Mouse (Mus musculus): ENCODE results near the gene Fam107a. TPM values are rescaled to one million over a fixed set of nuclear protein-coding genes. Genes with fewer than 3 reads are reported as not detected.
"Not testable (repeated sequence)": the region's sequence is repeated elsewhere in the genome, so short reads cannot be mapped to it uniquely, and the experiment has no call there.

Gene Fam107a
- polyA plus RNA-seq, 1 experiment from 2014 or later = 0.89 TPM

DNA sequence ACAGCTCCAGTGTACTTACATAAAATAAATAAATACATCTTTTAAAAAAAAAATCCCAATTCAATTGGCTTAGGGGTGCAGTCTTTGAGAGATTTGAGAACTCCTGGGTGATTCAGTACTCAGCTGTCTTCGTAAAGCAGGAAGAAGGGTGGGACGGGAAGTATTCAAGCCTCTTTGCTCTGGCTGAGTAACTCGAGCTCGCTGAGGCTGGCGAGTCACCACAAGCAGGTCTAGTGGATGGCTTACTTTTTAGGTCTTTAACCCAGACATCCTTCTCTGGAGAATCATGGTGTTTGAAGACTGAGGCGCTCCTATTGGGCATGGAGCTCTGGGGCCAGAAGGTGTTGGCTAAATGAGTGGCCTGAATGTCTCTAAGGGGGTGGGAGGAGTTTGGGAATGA, 10.9 kb downstream of the Fam107a start:
- Histone ChIP-seq H3K27ac (ENCODE audit: low read depth, low read length) (no peak overlapping the region), H3K9ac (ENCODE audit: low read depth, low read length) (no peak overlapping the region), H3K36me3 (ENCODE audit: control insufficient read depth, insufficient read depth, low read length) (no peaks in the 10 kb centered on the region), H3K4me1 (ENCODE audit: control insufficient read depth, insufficient read depth, low read depth, low read length) (no peaks in the 10 kb centered on the region; the same call in 1 of the 2 replicates), H3K4me3 (ENCODE audit: low read length) (no peak overlapping the region), H3K27me3 (replicated peaks; ENCODE audit: control insufficient read depth, insufficient read depth, low read length) (no peaks in the 10 kb centered on the region), H3K4me2 (ENCODE audit: low read length) (no peak overlapping the region), H3K9me3 (ENCODE audit: control insufficient read depth, low read length) (no peaks in the 10 kb centered on the region)
- ATAC-seq = no peak
- 87% methylated on average over 6 of the region's 6 CpGs for WGBS

DNA sequence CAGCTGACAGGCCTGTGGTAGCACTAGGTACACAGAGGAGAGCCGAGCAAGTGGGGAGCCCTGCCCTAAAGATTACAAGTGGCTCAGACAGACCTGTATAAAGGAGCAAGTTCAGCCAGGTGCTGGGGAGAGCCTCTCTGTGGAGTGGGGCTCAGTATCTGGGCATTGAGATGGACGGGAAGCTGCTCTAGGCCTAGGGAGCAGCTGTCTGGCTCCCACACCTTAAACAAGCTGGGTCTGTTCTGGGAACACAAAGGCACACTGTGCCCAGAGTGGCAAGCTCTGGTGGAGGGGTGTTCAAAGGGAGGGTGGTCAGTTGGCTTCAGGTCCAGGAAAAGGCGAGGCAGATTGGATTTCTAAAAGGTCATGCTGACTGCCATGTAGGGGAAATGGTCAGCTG, 12.8 kb downstream of the Fam107a start:
- Histone ChIP-seq H3K4me1 (ENCODE audit: control insufficient read depth, insufficient read depth, low read depth, low read length) (no peaks in the 10 kb centered on the region; the same call in 1 of the 2 replicates), H3K27ac (ENCODE audit: low read depth, low read length) (no peak overlapping the region), H3K36me3 (ENCODE audit: control insufficient read depth, insufficient read depth, low read length) (no peaks in the 10 kb centered on the region), H3K9ac (ENCODE audit: low read depth, low read length) (no peak overlapping the region), H3K4me3 (ENCODE audit: low read length) (no peak overlapping the region), H3K4me2 (ENCODE audit: low read length) (no peak overlapping the region), H3K27me3 (replicated peaks; ENCODE audit: control insufficient read depth, insufficient read depth, low read length) (no peaks in the 10 kb centered on the region), H3K9me3 (ENCODE audit: control insufficient read depth, low read length) (no peaks in the 10 kb centered on the region)
- ATAC-seq = no peak
- 66% methylated on average over 3 of the region's 3 CpGs for WGBS

DNA sequence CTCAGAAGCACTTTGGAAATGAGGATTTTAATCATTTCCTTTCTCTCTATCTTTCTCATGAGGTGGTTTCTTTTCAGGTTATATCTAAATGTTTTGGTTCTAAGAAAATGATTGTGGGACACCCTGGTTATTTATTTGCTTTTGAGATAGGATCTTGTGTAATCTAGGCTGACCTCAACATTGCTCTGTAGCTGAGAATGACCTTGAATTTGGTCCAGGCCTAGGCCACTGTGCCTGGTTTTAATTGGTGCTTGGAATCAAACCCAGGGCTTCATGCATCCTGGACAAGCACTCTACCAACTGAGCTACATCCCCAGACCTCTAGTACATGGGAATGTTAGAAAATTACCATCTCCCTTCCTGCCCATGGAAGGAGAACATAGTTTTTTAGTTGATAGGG, 13.7 kb downstream of the Fam107a start:
- Histone ChIP-seq H3K4me1 (ENCODE audit: control insufficient read depth, insufficient read depth, low read depth, low read length) (no peaks in the 10 kb centered on the region), H3K9ac (ENCODE audit: low read depth, low read length) (no peak overlapping the region), H3K27me3 (replicated peaks; ENCODE audit: control insufficient read depth, insufficient read depth, low read length) (no peaks in the 10 kb centered on the region), H3K27ac (ENCODE audit: low read depth, low read length) (no peak overlapping the region), H3K9me3 (ENCODE audit: control insufficient read depth, low read length) (no peaks in the 10 kb centered on the region), H3K4me3 (ENCODE audit: low read length) (no peak overlapping the region), H3K4me2 (ENCODE audit: low read length) (no peak overlapping the region), H3K36me3 (ENCODE audit: control insufficient read depth, insufficient read depth, low read length) (no peaks in the 10 kb centered on the region)
- ATAC-seq = no peak

DNA sequence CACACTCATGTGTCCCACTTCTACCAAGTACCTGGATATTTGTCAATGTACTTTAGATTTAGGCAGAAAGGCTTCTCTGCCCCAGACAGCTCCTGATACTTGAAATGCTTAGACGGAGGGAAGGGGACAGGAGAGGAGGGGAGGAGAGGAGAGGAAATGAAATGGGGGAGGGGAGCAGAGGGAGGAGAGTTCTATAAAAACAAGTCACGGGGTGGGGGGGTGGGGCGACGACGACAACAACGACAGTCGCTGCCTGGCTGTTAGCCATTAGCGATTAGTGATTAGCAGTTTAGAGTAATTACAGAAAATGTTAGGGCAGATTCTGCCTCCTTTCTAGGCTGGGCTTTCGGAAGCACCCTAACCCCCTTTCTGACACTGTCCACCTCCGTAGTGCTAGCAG, 15.1 kb downstream of the Fam107a start:
- Histone ChIP-seq H3K9ac (ENCODE audit: low read depth, low read length) (no peak overlapping the region), H3K36me3 (ENCODE audit: control insufficient read depth, insufficient read depth, low read length) (no peaks in the 10 kb centered on the region), H3K27ac (ENCODE audit: low read depth, low read length) (no peak overlapping the region), H3K4me1 (ENCODE audit: control insufficient read depth, insufficient read depth, low read depth, low read length) (no peaks in the 10 kb centered on the region), H3K27me3 (replicated peaks; ENCODE audit: control insufficient read depth, insufficient read depth, low read length) (no peaks in the 10 kb centered on the region; the same call in 1 of the 2 replicates), H3K4me2 (ENCODE audit: low read length) (no peak overlapping the region), H3K9me3 (ENCODE audit: control insufficient read depth, low read length) (no peaks in the 10 kb centered on the region), H3K4me3 (ENCODE audit: low read length) (no peak overlapping the region)
- ATAC-seq = no peak
- WGBS = 23% methylated on average over 10 of the region's 10 CpGs

DNA sequence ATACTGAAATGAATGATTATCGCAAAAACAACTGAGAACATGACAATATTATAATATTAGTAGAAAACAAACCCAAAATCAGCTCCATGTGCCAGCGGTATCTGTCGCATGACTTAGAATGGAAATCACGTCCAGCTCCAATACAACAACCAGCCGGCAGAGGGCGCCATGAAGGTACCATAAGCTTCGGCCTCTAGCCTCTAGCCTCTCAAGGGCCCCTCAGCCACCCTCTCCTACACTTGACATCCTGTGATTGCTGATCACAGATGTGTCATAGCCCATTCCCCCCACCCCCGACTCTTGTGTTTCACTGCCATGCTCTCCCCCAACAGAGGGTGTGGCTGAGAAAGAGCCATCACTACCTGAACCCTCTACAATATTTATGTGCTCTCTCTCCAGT, 17.5 kb downstream of the Fam107a start:
- H3K9me3 ChIP-seq (ENCODE audit: control insufficient read depth, low read length) = no peaks in the 10 kb centered on the region
- ATAC-seq = no peak
- no peaks in the 10 kb centered on the region for H3K36me3 ChIP-seq (ENCODE audit: control insufficient read depth, insufficient read depth, low read length)
- H3K9ac ChIP-seq (ENCODE audit: low read depth, low read length) = no peak overlapping the region
- H3K4me3 ChIP-seq (ENCODE audit: low read length) = no peak overlapping the region
- no peak overlapping the region for H3K4me2 ChIP-seq (ENCODE audit: low read length)
- H3K4me1 ChIP-seq (ENCODE audit: control insufficient read depth, insufficient read depth, low read depth, low read length) = no peaks in the 10 kb centered on the region
- H3K27me3 ChIP-seq (replicated peaks; ENCODE audit: control insufficient read depth, insufficient read depth, low read length) = no peaks in the 10 kb centered on the region; the same call in 1 of the 2 replicates
- 31% methylated on average over 8 of the region's 8 CpGs for WGBS
- H3K27ac ChIP-seq (ENCODE audit: low read depth, low read length) = no peak overlapping the region

DNA sequence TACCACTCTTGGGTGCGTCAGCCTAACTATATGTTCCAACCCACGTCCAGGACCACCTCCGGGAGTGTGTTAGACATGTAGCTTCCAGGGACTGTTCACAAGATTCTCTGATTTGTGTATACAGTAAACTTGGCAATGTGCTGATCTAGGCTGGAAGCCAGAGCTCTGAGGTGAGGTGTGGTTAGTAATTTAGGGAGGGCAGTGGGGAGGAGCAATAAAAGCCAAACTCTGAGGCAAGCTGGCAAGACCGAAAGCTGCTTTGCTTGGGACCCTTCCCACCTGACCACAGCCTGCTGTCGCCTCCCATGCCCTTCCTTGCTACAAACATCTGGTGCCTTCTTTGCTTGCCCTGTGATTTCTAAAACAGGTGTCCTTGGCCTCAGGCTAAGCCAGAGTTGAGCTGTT, 19.9 kb downstream of the Fam107a start:
- no peaks in the 10 kb centered on the region; the same call in 1 of the 2 replicates for H3K27me3 ChIP-seq (replicated peaks; ENCODE audit: control insufficient read depth, insufficient read depth, low read length)
- no peak for ATAC-seq
- no peaks in the 10 kb centered on the region for H3K36me3 ChIP-seq (ENCODE audit: control insufficient read depth, insufficient read depth, low read length)
- H3K4me3 ChIP-seq (ENCODE audit: low read length) = no peak overlapping the region
- H3K27ac ChIP-seq (ENCODE audit: low read depth, low read length) = no peak overlapping the region
- H3K4me1 ChIP-seq (ENCODE audit: control insufficient read depth, insufficient read depth, low read depth, low read length) = no peaks in the 10 kb centered on the region
- no peak overlapping the region for H3K9ac ChIP-seq (ENCODE audit: low read depth, low read length)
- 80% methylated on average over 5 of the region's 5 CpGs for WGBS
- H3K4me2 ChIP-seq (ENCODE audit: low read length) = no peak overlapping the region
- no peaks in the 10 kb centered on the region for H3K9me3 ChIP-seq (ENCODE audit: control insufficient read depth, low read length)

DNA sequence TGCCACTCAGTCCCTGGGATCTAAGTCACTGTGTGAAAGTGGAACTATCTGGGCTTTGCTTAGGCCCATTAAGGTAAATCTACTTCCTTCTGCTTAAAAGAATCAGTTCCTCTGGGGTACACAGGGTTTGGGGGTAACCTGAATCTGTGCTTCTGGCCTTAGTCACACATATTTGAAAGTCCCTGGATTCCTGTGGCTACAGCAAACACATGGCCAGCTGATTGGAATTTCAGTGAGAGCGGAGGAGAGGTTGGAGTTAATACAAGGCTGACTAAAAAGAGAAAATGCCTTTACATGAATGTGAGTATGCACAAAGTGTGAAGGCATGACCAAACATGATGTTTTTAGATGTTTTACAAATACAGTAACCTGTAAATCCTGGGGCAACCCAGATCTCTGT, 23.6 kb downstream of the Fam107a start:
- no peak overlapping the region for H3K4me2 ChIP-seq (ENCODE audit: low read length)
- no peaks in the 10 kb centered on the region for H3K36me3 ChIP-seq (ENCODE audit: control insufficient read depth, insufficient read depth, low read length)
- no peaks in the 10 kb centered on the region for H3K4me1 ChIP-seq (ENCODE audit: control insufficient read depth, insufficient read depth, low read depth, low read length)
- peaks cover 5% of the 10 kb centered on the region for H3K9me3 ChIP-seq (ENCODE audit: control insufficient read depth, low read length)
- no peak overlapping the region for H3K4me3 ChIP-seq (ENCODE audit: low read length)
- 97% methylated on average over 1 of the region's 1 CpGs for WGBS
- no peak overlapping the region for H3K27ac ChIP-seq (ENCODE audit: low read depth, low read length)
- no peaks in the 10 kb centered on the region; the same call in 1 of the 2 replicates for H3K27me3 ChIP-seq (replicated peaks; ENCODE audit: control insufficient read depth, insufficient read depth, low read length)
- ATAC-seq = no peak
- no peak overlapping the region for H3K9ac ChIP-seq (ENCODE audit: low read depth, low read length)

DNA sequence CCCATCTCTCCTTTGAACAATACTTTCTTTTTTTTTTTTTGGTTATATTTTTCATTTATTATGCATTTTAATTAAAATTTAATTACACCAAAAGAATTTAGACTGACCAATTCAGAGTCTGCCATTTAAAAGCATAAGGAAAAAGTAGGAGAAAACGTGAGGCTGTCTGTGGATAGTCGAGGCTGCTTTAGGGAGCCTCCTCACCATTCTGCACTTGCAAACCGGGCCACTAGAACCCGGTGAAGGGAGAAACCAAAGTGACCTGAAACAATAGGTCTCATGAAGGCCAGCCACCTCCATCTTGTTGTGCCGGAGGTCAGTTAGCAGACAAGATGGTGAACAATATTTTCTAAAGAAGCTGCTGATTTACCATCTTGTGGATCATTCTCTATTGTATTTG, 31.2 kb downstream of the Fam107a start:
- 83% methylated on average over 5 of the region's 5 CpGs for WGBS
- H3K4me1 ChIP-seq (ENCODE audit: control insufficient read depth, insufficient read depth, low read depth, low read length); H3K9me3 ChIP-seq (ENCODE audit: control insufficient read depth, low read length); H3K4me3 ChIP-seq (ENCODE audit: low read length); H3K36me3 ChIP-seq (ENCODE audit: control insufficient read depth, insufficient read depth, low read length); H3K9ac ChIP-seq (ENCODE audit: low read depth, low read length); H3K27ac ChIP-seq (ENCODE audit: low read depth, low read length); H3K4me2 ChIP-seq (ENCODE audit: low read length); H3K27me3 ChIP-seq (replicated peaks; ENCODE audit: control insufficient read depth, insufficient read depth, low read length): not testable (repeated sequence)
- ATAC-seq = peak; percentile 58; the same call in 1 of the 2 replicates

DNA sequence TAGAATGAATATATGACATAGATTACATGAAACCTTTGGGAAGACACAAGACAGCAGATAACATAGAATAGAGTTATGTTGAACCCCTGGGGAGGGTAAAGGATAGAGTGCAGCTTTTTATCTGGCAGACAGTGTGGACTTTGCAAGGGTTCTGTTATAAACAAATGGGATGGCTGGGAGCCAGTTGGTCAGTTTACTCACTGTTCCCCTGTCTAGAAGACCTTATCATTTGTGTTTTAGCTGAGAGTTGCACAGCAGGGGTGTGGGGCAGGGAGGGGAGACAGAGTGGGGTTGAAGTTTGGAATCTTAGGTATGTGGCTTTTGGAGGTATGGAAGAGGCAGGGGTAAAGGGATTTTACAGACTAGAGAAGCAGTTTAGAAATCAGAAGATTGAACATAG, 34.0 kb downstream of the Fam107a start:
- no peak overlapping the region for H3K27ac ChIP-seq (ENCODE audit: low read depth, low read length)
- no peaks in the 10 kb centered on the region for H3K9me3 ChIP-seq (ENCODE audit: control insufficient read depth, low read length)
- ATAC-seq = no peak
- H3K4me2 ChIP-seq (ENCODE audit: low read length) = no peak overlapping the region
- H3K27me3 ChIP-seq (replicated peaks; ENCODE audit: control insufficient read depth, insufficient read depth, low read length) = no peaks in the 10 kb centered on the region
- no peak overlapping the region for H3K4me3 ChIP-seq (ENCODE audit: low read length)
- no peaks in the 10 kb centered on the region for H3K36me3 ChIP-seq (ENCODE audit: control insufficient read depth, insufficient read depth, low read length)
- no peaks in the 10 kb centered on the region for H3K4me1 ChIP-seq (ENCODE audit: control insufficient read depth, insufficient read depth, low read depth, low read length)
- no peak overlapping the region for H3K9ac ChIP-seq (ENCODE audit: low read depth, low read length)

DNA sequence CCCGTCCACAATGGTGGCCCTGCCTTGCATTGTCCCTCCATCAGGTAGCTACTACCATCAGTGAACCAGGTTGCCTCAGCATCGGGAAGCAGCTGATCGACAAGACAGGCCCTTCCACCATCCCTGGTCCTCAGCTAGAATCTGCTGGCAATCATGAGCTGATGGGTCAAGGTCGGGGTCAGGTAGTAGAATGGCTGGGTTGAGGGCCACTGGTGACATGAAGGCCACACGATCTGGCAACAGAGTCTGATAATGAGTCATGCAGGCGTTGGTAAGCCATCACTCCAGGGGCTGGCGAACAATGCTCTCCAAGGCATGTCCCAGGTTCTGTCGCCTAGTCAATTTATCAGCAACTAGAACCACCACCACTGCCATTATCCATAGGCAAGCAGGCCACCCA, 46.5 kb downstream of the Fam107a start:
- not testable (repeated sequence) for H3K9ac ChIP-seq (ENCODE audit: low read depth, low read length); ATAC-seq; H3K9me3 ChIP-seq (ENCODE audit: control insufficient read depth, low read length); H3K27ac ChIP-seq (ENCODE audit: low read depth, low read length); H3K4me2 ChIP-seq (ENCODE audit: low read length); H3K36me3 ChIP-seq (ENCODE audit: control insufficient read depth, insufficient read depth, low read length); H3K4me3 ChIP-seq (ENCODE audit: low read length); H3K27me3 ChIP-seq (replicated peaks; ENCODE audit: control insufficient read depth, insufficient read depth, low read length); H3K4me1 ChIP-seq (ENCODE audit: control insufficient read depth, insufficient read depth, low read depth, low read length)
- WGBS = 89% methylated on average over 8 of the region's 8 CpGs

Data from hindbrain, embryonic 16.5 days (tissue).